Mouse (Mus musculus): ENCODE results near the gene Slc4a1ap.

DNA sequence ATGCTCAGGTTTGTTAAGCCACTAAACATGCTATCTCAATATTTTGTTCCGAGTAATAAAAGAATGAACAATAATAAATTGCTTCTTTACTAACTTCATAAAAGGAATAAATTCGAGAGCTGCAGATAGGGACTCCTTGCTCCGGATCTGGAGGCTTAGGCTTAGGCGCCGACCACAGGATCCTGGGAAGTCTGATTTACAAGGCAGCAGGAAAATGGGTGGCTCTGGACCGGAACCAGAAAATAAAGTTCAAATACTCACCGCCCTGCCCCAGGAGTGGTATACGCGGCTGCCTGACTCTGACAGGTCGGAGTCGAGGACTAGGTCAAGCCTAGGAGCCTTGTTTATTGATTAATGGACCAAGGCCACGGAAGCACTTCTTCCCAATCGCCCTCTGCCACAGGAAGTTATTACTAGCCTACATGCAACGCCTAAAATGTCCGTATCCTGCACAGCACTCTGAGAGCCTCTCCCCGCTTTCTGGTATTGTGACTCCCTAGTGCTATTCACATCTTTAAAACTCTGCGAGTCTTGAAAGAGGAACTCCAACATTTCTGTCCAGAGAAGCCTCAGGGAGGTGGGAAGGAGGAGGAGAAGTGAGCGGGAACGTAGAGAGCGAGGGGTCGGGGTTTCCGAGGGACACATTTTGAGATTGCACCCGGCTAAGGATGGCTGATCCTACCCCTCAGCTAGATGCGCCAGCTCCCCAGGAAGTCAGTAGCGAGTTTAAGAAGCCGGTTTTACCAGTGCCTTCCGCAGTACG lies at the start of gene Slc4a1ap:
- TF ChIP-seq CTCF (IDR thresholded peaks at IDR 0.05; ENCODE audit: low read depth, low read length) (no peak), POLR2AphosphoS5 (IDR thresholded peaks at IDR 0.05; ENCODE audit: insufficient replicate concordance, low read depth, low read length) (no peak)
